Mouse (Mus musculus): ENCODE measurements at regions not wholly inside any gene's neighbourhood (a gene's known extent, or its start where the extent isn't known, plus 50 kb on each side); places are given as distances from the start of the nearest gene placed in this dataset.
"Not testable (repeated sequence)": the region's sequence is repeated elsewhere in the genome, so short reads cannot be mapped to it uniquely, and the experiment has no call there.

DNA sequence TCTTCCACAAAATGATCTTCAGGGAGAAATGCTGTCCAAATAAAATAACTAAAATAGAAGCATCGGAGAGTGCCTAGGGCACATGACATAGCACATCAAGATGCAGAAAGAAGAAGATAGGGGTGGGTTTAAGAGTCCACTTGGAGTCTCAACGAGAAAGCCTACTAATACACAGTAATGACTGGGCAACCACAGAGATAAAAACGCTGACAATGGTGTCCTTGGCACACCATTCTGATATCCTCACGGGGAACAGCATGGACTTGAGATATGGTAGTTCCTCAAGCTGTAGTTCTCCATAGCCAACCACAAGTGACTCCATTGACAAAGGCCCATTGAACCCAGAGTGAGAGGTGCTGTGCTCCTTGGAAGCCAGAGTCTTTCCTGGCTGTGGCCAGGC lies 105.8 kb downstream of the Dad1 start:
- DNase-seq = no peak

DNA sequence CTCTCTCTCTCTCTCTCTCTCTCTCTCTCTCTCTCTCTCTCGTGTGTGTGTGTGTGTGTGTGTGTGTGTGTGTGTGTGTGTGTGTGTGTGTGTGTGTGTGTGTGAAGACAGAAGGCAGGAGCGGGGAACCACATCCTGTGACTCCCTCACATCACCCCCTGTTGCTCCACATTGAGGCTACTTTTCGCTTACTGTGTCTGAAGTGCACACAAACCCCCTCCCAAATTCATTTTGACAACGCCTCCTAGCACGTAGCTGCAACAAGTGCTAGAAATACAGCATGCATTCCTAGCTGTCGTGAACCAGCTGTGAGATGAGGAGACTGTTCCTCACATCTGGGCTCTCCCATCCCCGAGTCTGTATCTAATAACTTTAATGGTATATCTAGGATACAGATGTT lies 106.4 kb downstream of the Dad1 start:
- DNase-seq = peak; percentile 60

DNA sequence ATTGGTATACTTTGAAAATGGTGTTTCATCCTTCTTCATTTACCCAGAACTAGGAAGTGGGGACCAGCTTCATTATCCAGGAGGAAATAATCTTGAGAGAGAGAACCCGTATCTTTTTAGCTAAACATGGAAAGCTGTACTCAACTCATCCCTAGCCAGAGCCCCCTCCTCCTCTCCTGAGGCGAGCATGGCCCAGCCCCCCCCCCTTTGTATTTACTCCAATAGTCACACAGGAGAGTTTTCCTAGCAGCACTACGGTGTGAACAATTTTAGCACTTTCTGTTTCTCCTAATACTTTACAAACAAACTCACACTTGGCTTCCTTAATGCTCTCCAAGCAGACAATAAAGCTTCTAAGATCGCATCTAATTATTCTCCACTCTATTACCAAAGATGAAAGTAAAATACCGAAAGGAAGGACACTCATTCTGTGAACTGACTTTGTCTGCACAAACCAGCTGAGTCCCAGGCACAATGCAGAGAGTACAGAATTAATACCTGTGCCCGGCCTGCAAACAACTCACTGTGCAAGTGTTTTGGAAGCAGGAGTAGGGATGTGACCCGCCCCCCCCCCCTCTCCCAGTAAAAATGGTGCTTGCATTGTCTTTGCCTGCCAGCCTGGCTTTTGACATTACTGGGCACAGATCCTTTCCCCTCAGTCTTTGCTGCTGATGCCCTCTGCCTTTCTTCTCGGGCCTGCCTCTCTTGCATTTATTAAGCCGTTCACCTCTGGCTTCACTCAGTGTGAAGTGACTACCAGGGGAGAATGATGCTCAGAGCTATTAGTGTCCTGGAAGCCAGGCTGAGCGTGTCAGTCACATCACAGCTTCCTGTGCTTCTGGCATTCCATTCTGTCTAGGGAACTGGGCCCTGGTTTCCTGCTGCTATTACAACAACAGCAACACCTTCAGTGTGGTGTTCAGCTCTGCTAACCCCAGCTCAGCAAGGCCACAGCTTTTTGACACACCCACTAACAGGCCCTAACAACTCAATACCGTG lies 107.9 kb downstream of the Dad1 start:
- DNase-seq = no peak

DNA sequence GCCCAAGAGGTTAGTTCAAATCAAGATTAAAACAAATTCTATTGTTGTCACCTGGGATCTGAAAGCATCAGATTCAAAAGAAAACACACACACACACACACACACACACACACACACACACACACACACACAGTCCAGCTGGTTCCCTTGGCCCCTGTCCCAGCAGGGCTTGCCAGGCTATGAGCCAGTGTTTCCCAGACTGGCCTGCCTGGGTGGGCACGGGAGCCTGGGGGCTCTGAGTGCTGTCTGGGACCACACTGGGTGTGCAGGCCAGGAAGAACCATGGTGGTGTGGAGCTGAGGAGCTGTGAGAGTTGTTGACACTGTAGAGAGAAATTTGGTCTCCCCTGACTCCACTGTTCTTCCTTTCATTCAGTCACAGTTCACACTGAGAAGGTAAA lies 110.1 kb downstream of the Dad1 start:
- DNase-seq = peak; percentile 2

DNA sequence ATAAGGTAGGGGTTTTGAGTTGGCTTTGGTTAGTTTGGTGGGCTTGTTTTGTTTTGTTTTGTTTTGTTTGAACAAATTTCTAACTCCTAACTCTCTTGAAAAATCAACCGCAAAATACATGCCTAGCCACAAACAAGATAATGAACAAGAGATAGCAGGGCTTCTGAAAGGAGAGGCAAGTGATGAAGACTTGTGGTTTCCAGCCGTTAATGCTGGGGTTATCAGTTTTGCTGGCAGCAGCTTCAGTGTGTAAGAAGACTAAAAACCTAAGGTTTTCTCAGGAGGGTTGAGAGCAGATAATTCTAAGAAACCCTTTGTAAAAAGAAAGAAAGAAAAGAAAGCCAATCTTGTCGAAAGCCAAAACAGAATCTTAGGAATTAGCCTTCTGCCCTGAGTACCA lies 115.6 kb downstream of the Dad1 start:
- peak; percentile 3 for DNase-seq

DNA sequence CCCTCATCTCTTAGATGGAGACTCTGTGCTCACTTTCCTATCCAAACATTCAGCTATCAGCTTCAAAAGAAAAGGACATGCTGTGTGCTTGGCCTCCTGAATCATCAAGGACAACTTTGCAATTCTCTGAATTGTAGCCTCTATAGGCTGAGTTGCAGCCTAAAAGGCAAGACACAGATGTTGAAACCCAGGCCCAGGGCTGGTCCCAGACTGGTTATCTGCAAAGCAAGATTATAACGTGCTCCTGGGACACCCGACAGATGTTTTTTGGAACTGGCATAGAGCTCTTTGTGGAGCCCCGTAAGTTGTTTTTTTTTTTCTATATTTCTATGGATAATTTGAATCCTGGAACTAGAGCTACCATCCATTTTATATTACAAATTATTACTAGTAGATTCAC lies 117.4 kb downstream of the Dad1 start:
- DNase-seq = no peak

DNA sequence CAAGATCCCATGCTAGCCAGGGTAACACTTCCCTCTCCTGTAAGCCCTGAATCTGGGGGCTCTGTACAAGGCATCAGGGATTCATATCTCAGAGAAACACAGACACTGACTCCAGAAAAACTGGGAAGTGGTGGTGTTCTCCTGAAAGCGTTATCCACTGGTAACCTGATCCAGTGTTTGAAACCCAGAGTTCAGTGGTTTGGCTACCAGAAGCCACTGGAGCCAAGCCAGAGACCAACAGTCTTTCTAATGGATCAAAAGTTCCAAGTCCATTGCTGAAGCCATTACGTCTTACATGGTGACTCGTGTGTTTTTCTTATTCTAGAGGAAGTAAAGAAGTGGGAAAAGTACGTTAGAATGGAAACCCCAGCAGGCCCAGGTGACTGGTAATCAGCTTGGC lies 125.6 kb downstream of the Dad1 start:
- no peak for DNase-seq

DNA sequence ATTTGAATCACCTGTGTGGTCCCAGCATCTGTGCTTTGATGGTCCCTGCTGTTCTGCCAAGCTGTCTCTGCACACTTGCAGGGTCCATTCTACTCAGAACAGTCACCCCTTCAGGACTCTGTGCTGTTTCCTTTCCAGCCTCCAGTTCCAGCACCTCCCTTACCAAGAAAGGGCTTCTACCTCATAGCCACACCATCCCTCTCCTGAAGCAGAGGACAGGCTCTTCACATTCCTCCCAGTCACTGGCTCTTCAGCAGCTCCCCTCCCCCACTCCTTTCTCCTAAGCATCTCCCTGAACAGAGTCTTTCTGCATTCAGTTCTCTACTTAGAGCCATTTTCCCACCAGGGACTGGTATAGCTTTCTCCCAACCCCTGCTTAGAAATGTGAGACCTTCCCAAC lies 128.4 kb downstream of the Dad1 start:
- DNase-seq = no peak

DNA sequence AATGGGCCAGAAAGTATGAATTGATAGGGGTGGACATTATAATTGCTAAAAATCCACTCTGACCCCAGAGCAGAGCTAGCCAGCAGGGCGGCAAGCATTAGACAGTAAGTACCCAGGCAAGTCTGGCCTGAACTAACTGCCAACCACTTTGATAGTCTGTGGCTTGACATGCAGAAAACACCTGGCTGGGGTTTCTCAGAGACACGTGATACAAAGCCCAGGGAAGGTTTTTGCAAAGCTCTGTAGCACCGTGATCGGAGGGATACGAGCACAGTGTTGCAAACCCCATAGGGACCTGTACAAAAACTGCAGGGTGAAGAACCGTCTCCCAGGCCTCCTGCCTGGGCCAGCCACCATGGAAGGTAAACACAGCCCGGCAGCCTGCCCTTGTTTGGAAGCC lies 131.9 kb downstream of the Dad1 start:
- DNase-seq = no peak

DNA sequence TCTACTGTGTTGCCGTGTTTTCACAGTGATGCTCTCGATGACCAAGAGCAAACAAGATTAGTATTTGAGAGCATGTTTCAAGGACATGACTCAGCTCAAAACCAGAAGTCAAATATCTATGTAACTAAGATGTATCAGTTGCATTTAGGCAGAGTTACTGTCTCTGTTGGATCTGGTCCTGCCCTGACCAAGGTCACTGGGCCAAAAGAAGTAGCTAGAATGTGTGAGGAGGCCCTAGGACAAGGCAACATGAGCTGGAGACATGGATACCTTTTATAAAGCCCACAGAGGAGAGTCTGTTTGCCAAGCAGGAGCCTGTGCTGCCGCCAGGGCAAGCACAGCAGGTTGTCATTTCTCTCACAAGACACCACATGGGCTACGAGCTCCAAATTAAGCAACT lies 132.6 kb downstream of the Dad1 start:
- no peak for DNase-seq

DNA sequence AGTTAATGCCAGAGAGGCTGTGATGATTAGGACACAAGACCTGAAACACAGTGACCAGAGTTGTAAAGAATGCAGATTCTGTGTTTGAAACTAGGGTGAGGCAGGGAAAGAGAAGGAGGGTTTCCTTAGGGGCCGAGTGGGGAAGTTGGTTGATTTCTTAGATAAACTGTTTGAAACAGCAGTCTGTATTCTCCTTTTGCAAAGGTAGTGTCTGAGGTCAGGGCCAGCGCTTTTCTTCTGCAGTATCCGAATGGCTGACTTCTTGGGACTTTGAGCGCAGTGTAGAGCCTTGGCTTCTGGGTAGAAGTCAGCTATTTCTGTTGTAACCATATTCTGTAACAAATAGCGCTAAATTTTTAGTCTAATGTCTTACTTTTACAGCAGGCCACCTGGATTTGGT lies 133.7 kb downstream of the Dad1 start:
- no peak for DNase-seq

DNA sequence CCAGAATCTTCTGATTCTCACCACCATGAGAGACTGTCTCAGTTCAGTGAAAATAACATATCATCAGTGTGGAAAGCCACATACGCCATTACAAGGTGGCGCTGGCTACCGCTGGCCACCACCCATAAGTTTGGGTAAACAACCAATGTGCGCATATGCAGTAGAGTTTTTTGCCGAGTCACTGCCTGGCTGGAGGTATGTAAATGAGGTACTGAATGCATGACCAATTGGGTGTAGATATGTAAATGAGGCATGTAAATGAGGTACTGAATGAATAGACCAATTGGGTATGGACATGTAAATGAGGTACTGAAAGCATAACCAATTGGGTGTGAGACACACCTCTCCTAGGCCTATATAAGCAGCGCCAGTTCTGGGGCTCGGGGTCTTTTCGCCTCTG lies 136.3 kb downstream of the Dad1 start:
- DNase-seq = not testable (repeated sequence)

DNA sequence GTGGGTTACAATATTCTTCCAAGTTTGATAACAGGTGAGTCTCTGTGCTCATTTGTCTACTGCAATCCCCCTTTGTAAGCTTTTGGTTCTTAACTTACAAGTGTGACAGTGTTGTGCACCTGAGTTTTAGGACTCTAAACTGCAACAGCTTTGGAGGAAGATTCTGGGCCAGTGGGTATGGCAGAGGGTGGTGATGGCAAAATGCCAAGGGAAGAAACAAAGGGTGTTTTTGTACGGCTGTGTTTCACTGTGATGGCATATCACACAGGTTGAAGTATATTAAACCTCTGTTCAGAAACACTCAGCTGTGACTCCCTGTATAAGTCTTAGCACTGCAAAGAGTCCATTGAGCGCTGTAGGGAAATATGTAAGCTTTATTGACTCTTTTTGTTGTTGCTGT lies 140.7 kb downstream of the Dad1 start:
- DNase-seq = no peak

DNA sequence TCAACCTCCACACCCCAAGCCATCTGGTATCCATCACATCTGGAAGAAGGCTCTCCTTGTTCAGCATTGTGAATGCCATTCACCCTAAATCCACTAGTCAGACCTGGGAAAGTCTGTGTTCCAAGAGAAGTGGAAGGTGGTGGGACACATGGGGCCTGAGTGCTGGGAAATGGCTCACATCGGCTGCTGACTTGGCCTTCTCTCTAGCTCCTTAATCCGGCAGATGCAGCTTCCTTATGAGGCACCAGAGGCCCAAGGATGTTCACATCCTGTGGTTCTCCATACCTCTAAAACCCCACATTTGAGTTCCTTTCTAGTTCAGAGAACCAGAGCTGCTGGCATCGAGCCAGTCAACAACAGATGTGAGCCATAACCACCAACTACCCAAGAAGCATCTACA lies 142.9 kb downstream of the Dad1 start:
- peak; percentile 53 for DNase-seq

DNA sequence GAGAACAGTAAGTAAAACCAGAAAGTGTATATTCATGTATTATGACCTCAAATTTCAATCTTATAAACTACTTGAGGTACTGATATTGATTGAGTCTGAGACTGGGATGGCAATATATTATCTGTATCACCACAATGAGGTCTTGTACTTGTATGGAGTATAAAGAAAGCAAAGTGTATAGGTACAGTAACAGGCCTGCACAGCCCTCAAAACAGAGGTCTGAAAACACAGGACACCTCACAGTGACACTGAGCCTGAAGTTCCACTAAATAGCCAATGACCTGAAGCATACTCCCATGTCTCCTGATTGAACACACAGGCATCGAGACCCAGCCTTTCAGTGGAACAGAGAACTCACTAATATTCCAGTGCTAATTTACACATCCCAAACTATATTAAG lies 144.8 kb downstream of the Dad1 start:
- no peak for DNase-seq

DNA sequence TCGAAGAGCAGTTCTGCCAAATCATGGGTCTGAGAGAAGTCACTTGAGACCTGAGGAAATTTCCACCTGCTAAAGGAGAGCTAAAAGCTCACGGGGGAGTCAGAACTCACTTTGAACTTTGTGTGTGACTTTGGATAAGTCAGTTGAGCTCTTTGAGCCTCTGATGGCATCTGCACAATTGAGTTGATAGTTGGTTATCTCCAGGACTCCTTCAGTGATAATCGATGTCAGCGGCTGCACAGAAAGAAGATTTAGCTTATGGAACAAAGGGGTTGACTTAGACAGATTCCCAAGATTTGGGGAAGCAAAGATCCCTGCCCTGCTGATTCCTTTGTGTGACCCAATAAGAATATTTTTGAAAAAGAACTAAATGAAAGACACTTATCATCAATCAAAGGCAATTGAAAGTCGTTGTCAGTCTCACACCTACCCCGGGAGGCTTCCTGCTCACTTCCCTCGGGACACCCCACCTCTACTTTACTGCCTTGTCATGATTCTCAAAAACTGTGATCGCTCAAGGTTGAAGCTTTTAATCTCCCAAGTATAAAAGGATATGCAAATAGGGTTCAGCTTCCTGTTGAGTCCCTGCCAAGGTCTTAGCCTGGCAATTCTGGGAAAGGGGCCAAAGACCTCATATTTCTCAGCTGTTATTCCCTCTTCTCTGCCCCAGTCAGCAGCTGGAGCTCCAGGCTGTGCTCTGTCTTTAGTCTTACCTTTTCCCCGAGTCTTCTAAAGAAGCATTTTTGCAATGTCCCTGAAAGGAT lies 145.4 kb downstream of the Dad1 start:
- no peak for DNase-seq

DNA sequence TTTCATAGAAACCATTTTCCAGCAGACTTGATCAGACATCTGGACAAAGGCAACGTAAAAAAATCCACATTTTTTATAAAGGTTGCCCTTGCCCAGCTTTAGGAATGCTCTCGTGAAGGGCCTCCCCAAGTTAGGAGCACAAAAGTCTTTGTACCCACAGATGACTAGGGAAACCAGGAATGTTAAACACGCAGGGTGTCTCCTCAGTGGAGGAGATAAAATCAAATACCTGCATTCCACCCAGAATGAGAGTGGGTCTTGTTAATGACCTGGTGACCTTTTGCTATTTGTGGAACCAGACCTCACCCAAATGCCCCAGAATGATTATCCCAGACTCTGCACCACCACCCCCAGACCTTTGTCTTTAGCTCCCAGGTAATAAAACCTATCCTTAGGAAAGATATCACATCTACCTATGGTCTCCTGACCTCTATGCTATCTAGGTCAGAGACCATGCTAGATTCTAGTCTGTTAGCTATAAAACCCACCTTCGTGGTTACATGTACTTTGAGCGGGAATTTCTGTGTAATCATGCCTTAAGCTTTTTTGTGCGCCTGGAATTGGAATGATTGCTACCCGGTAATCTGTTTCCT lies 146.6 kb downstream of the Dad1 start:
- DNase-seq = no peak

DNA sequence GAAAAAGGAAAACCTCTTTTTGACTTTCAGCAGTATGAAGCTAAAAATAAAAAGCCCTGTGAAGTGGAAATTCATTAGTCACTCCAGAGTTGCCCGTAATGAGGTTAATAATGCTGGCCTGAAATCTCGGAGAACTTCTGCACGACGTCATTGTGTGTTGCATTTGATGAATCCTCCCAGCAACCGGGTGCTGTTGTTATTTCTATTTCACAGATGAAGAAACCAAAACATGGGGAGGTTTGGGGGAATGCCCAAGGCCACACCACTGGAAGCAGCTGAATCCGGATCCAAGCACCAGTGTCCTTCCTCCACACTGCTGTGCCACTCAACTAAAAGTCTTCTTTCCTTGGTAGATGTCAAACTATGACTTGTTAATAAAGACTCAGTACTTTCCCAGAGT lies 149.7 kb downstream of the Dad1 start:
- no peak for DNase-seq

DNA sequence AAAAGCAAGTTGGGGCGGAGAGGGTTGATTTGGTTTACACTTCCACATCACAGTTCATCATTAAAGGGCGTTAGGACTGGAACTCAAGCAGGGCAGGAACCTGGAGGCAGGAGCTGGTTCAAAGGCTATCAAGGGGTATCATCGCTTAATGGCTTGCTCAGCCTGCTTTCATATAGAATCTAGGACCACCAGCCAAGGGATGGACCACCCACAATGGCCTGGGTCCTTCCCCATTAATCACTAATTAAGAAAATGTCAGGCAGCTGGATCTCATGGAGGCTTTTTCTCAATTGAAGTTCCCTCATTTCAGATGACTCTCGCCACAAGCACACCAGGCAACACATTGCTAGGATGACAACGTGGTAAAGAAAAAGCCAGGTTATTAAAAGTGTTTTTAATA lies 150.4 kb downstream of the Dad1 start:
- DNase-seq = no peak

DNA sequence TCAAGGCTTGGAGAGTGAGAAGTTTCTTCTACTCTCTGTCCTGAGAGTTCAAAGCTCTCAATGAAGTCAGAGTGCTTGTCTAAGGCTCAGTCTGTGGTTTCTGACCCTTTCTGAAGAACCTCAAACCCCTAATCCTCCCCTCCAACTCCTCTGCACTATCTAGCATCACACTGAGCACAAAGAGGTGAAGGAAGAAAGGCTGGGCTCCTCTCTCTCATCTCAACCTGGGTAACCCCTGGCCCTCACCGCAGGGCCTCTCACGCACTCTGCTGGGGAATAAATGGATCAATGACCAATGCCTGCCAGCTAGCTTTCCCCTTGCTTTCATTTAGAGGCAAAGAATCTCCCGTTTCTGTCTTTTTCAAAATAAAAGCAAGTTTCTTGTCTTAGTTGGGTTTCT lies 150.8 kb downstream of the Dad1 start:
- no peak for DNase-seq

DNA sequence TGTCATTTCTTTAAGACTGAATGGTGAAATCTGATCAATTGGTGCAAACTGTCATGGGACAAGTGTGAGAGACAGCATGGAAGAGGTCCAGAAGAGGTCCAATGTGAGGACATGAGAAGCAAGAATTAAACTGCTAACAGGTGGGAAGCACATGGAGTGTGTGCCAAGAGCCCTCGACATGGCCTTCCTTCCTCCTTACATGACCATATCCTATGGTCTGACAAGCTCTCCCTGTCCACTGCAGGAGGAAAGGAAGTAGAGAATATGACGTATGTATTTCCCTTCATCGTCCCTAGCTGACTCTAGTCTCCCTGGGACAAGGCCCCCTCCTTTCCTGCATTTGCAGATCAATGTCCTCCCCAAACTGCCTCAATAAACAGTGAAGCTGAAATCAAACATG lies 152.1 kb downstream of the Dad1 start:
- no peak for DNase-seq

DNA sequence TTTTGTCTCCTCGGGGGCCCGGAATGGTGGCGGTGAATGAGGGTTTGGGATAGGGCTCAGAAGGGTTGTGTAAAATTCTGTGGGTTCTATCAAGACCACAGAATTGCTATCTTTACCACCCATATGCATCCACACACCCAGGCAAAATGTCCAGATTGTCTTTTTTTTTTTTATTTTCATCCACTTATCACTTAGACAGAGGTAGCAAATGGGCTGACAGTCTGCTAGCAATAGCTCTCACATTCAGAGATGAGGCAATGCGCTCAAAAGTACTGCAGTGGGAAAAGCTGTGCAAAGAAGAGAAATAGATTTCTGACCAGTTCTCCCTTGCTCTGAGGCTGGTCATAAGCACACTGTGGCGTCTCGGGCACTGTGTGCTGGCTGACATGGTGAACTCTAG lies 154.5 kb downstream of the Dad1 start:
- DNase-seq = no peak

DNA sequence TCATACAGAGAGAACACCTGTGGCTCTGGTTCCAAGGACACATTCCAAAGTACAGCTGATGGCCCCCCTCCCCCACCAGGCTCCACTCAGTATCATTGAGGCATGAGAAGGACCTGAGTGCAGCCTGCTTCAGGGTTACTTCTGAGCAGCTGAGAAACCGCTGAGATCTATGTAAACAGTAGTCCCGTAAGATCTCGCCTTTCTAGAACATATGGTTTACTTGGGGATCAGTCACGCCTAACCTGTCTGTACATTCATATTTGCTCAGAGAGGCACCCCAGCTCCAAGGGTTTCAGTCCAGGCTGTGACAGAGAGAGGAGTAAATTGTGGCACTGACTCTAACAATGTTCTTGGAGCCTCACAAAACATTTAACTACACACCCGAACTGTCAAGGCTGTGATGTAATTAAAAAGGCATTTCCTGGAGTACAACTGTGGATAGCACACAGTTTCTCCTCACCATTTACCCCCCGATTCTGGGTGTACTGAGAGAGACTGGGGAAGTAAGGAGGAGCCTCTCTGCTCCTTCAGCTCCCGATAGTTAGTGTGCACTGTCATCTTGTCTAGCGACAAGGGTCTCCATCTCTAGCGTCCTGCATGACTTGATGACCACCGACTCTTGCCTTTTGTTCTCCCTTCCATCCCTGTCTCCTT lies 155.7 kb downstream of the Dad1 start:
- no peak for DNase-seq

All from thymus, postnatal 14 days (tissue).